Mouse (Mus musculus) heart, postnatal 0 days (tissue): ENCODE measurements around the gene Endou. TPM values are rescaled to one million over a fixed set of nuclear protein-coding genes. Genes with fewer than 3 reads are reported as not detected.

Experiments
- ATAC-seq: fragments of 200-750 bp; cut with Nextera tagmentation; 2 replicates; pipeline ENCODE4 v1.8.0; 2017; ENCODE audit warnings: low read depth, moderate number of reproducible peaks, moderate library complexity; ENCODE audit not compliant: insufficient read depth
- DNase-seq: peaks from one replicate; pipeline ENCODE4 v3.0.0-alpha.2; 2016; ENCODE audit warnings: low spot score
- H3K27ac ChIP-seq: fragments of 300-500 bp; sonication (generic); 2 replicates; pipeline ENCODE4 v1.5.1; 2014; ENCODE audit warnings: low read depth, mild to moderate bottlenecking
- H3K27me3 ChIP-seq: fragments of 300-500 bp; sonication (generic); 2 replicates; pipeline ENCODE4 v1.6.1; 2014; ENCODE audit warnings: low read length, mixed read lengths; ENCODE audit not compliant: control insufficient read depth, insufficient read depth
- H3K36me3 ChIP-seq: fragments of 300-500 bp; sonication (generic); replicated peaks from 2 replicates; pipeline ENCODE4 v1.6.1; 2014; ENCODE audit warnings: low read length, mixed read lengths; ENCODE audit not compliant: control insufficient read depth, insufficient read depth
- H3K4me1 ChIP-seq: fragments of 300-500 bp; sonication (generic); 2 replicates; pipeline ENCODE4 v1.6.1; 2014; ENCODE audit warnings: antibody characterized with exemption; ENCODE audit not compliant: control insufficient read depth, insufficient read depth
- H3K4me2 ChIP-seq: fragments of 300-500 bp; sonication (generic); 2 replicates; pipeline ENCODE4 v1.6.1; 2014; ENCODE audit warnings: low read depth, mild to moderate bottlenecking, low read length, moderate library complexity
- H3K4me3 ChIP-seq: fragments of 300-500 bp; sonication (generic); 2 replicates; pipeline ENCODE4 v1.5.1; 2014; ENCODE audit warnings: low read depth, low read length
- H3K9ac ChIP-seq: fragments of 300-500 bp; sonication (generic); replicated peaks from 2 replicates; pipeline ENCODE4 v1.6.1; 2014; ENCODE audit warnings: low read depth, low read length, mixed read lengths
- H3K9me3 ChIP-seq: fragments of 300-500 bp; sonication (generic); replicated peaks from 2 replicates; pipeline ENCODE4 v1.6.1; 2016; ENCODE audit warnings: low read length; ENCODE audit not compliant: control insufficient read depth
- CTCF ChIP-seq: IDR thresholded peaks from 2 replicates; pipeline ENCODE4 v1.5.1; 2016; ENCODE audit warnings: antibody characterized with exemption, control low read depth, low read depth
- EP300 ChIP-seq: IDR thresholded peaks from 2 replicates; pipeline ENCODE4 v1.6.1; 2016; ENCODE audit warnings: antibody characterized with exemption, low read depth
- WGBS: fragments of 180-500 bp; shearing (Covaris S2); extraction: QIAGEN DNeasy Blood & Tissue Kit; methylation state at CpG from one replicate; pipeline ENCODE4 v1.1.7; 2014; 5-methylcytosine and 5-hydroxymethylcytosine counted together
- polyA plus RNA-seq: library from polyadenylated mRNA; unstranded; fragments of >200 nt; fragmentation: Nextera tagmentation; extraction: Ambion mirVana; gene quantifications from 2 replicates; pipeline ENCODE4 v1.2.1, GENCODE M21; 2015
- total RNA-seq: library from RNA; depleted of rRNA; stranded (reverse); fragments of >200 nt; gene quantifications from 2 replicates; pipeline ENCODE4 v1.2.3, GENCODE M21; 2014; ENCODE audit warnings: low replicate concordance; rRNA removed

Endou gene
- total RNA-seq: 0.95 and 1.3 TPM in 2 replicates
- polyA plus RNA-seq: 5.1 and 5.6 TPM in 2 replicates

GRCm38 (mm10) chr15:97731111-97731510, at the start of gene Endou:
Gene Endou (minus strand): TSS chr15:97731339.
- DNase-seq (no peak), ATAC-seq (no peak)
- Histone ChIP-seq H3K27ac (peak within 1 kb of the TSS; percentile 3; the same call in 1 of the 2 replicates), H3K4me3 (no peak within 1 kb of the TSS; the same call in 1 of the 2 replicates), H3K4me2 (no peak within 1 kb of the TSS), H3K9ac (no peak within 1 kb of the TSS; the same call in 1 of the 2 replicates), H3K27me3 (no peaks in the 10 kb centered on the region), H3K36me3 (no peaks in the 10 kb centered on the region), H3K9me3 (no peaks in the 10 kb centered on the region), H3K4me1 (peaks cover 10% of the 10 kb centered on the region; the same call in 1 of the 2 replicates)
- TF ChIP-seq CTCF (no peak), EP300 (no peak)
- 84% methylated on average over 8 of the region's 8 CpGs for WGBS

GRCm38 (mm10) chr15:97780611-97781031, 49.5 kb upstream of the Endou start:
- Histone ChIP-seq H3K36me3 (no peaks in the 10 kb centered on the region), H3K4me2 (no peak overlapping the region), H3K27me3 (no peaks in the 10 kb centered on the region), H3K27ac (no peak overlapping the region), H3K4me1 (peaks cover 26% of the 10 kb centered on the region), H3K9ac (no peak overlapping the region), H3K9me3 (no peaks in the 10 kb centered on the region), H3K4me3 (no peak overlapping the region)
- TF ChIP-seq CTCF (no peak), EP300 (no peak)
- 82% methylated on average over 12 of the region's 12 CpGs for WGBS
- ATAC-seq (no peak), DNase-seq (no peak)

GRCm38 (mm10) chr15:97779576-97779975, 48.4 kb upstream of the Endou start:
- H3K27me3 ChIP-seq: no peaks in the 10 kb centered on the region
- H3K27ac ChIP-seq: no peak overlapping the region
- H3K9me3 ChIP-seq: no peaks in the 10 kb centered on the region
- 85% methylated on average over 1 of the region's 1 CpGs for WGBS
- H3K4me1 ChIP-seq: peaks cover 22% of the 10 kb centered on the region
- no peak overlapping the region for H3K4me2 ChIP-seq
- H3K4me3 ChIP-seq: no peak overlapping the region
- no peak for ATAC-seq
- TF ChIP-seq EP300: no peak
- H3K9ac ChIP-seq: no peak overlapping the region
- no peak for DNase-seq
- H3K36me3 ChIP-seq: no peaks in the 10 kb centered on the region

GRCm38 (mm10) chr15:97778311-97779098, 47.4 kb upstream of the Endou start, which contains the start of gene Slc48a1:
Gene Slc48a1 (plus strand): TSS chr15:97778520.
- Histone ChIP-seq H3K27ac (peak within 1 kb of the TSS; percentile 71), H3K4me3 (no peak within 1 kb of the TSS), H3K27me3 (no peaks in the 10 kb centered on the region), H3K4me2 (no peak within 1 kb of the TSS), H3K9me3 (no peaks in the 10 kb centered on the region), H3K4me1 (peaks cover 28% of the 10 kb centered on the region), H3K36me3 (no peaks in the 10 kb centered on the region), H3K9ac (no peak within 1 kb of the TSS)
- TF ChIP-seq EP300 (peak; percentile 37; the same call in 1 of the 2 replicates), CTCF (no peak)
- DNase-seq (peak; percentile 41), ATAC-seq (no peak)
- 50% methylated on average over 8 of the region's 8 CpGs for WGBS

GRCm38 (mm10) chr15:97776919-97777318, 45.8 kb upstream of the Endou start:
- H3K27ac ChIP-seq: no peak overlapping the region
- TF ChIP-seq CTCF (no peak), EP300 (no peak)
- no peak for DNase-seq
- H3K4me3 ChIP-seq: no peak overlapping the region
- H3K4me2 ChIP-seq: no peak overlapping the region
- H3K9ac ChIP-seq: no peak overlapping the region
- no peaks in the 10 kb centered on the region for H3K9me3 ChIP-seq
- no peak for ATAC-seq
- 82% methylated on average over 6 of the region's 6 CpGs for WGBS
- peaks cover 35% of the 10 kb centered on the region for H3K4me1 ChIP-seq
- no peaks in the 10 kb centered on the region for H3K27me3 ChIP-seq
- H3K36me3 ChIP-seq: no peaks in the 10 kb centered on the region
